Mouse (Mus musculus) heart, adult 8-10 months (tissue): ENCODE results near the gene Wars2. TPM values are rescaled to one million over a fixed set of nuclear protein-coding genes. Genes with fewer than 3 reads are reported as not detected.

Experiments
- DNase-seq: peaks from one replicate; pipeline ENCODE4 v3.0.0; 2022; ENCODE audit warnings: low spot score
- total RNA-seq, 4 experiments: library from RNA; stranded (reverse); gene quantifications; 2 replicates each; pipeline ENCODE4 v1.2.4; 2022

The Wars2 gene
- total RNA-seq: 1 to 10 TPM; 5.6 to 8.7 (median 7.9) TPM

- peak; percentile 93 for DNase-seq
Measured at GRCm38 (mm10) chr3:99140940-99141854, at the start of gene Wars2. Gene Wars2, plus strand, starts transcription at chr3:99141068.

- no peak for DNase-seq
Measured at GRCm38 (mm10) chr3:99096816-99097215, 44.1 kb upstream of the Wars2 start.

DNA sequence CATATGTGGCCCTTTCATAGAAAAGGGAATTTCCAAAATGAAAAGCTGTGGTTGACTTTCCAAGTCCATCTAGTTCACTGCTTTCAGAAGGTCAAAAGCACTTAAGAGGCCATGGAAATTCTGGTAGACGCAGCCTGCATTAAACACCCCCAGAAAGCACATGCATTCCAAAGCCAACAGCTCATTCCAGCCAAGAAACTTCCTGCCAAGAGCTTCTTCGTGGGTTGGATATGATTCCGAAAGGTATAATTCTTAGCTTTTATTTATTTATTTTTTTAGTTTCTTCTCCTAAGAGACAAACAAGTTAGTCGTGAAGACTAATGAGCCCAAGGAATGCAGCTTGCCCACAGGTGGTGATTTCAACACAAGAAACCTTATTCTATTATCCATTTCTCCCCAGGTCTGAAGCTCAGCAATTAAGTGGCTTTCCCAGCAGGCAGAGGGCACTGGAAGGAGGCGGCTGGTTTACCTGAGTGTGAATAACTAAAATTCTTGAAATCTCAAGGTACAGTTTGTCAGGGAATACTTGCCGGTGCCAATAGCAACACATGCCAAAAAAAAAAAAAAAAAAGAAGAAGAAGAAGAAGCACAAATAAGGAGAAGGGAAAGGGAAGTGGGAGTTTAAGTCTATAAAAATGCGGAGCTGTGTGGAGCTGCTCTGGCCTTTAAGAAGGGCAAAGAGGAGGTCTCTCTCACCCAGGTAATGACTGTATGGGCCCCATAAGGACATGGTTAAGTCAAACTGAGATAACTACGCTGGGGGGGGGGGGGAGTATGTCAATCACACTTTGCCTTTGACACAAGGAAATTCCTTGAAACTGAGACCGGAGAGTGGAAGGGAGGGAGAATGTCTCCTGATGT lies 30.3 kb upstream of the Wars2 start:
- no peak for DNase-seq

DNA sequence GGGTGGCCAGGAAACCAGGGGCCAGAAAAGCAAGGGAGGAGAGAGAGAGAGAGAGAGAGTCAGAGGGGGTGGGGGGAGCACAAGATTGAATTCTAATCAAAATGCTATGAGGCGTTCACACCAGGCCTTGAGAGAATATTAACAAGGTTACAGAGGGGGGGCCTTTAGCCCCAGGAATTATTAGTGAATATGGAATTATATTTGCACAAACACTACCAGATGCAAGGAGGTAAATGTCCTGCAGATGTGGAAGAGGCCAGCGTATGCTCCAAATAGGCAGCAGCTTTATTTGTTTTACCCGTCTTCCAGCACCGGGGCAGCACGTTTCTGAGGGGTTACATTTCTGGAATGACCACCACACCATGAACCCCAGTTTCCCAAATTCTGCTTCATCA lies 29.7 kb upstream of the Wars2 start:
- no peak for DNase-seq

DNA sequence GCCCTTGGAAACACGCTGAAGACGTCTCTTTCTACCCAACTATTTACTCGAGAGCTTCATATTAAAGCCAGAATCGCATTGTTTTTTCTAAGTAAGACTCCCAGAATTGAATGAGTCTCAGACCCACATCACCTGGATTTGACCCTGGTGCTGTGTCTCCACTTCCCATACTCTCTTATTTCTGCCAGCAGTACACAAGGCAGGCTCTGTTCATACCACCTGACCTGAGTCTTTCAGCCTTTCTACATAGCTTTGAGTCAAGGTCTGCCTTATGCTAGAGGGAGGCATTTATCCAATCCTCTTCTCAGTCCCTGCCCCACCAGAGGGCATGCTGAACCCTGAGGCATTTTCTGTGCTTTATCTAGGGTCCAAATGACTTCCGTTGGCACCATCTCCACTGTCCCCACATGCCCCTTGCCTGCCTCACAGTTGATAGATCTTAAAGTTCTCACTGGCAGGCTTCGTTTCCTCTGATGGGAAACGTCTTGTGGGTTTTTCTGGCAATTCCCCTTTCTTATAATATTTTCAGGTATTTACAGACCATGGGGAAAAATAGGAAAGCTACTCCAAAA lies 27.5 kb upstream of the Wars2 start:
- DNase-seq: no peak

DNA sequence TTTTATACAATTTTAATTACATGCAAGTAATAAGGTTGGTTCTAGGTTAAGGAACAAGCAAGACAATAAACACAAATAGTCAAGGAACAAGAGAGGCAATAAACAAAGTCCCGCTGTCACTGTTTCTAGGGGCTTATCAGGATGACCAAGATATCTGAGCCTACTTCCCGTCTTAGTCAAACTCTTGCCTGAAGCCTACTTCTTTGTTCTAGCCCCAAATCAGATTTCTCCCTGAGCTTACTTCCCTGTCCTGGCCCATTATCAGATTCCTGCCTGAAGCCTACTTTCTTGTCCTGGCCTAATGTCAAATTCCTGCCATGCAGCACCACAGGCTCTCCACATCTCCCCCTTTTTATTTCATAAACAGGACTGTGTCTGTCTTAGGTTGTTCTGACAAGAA lies 19.9 kb upstream of the Wars2 start:
- no peak for DNase-seq

DNA sequence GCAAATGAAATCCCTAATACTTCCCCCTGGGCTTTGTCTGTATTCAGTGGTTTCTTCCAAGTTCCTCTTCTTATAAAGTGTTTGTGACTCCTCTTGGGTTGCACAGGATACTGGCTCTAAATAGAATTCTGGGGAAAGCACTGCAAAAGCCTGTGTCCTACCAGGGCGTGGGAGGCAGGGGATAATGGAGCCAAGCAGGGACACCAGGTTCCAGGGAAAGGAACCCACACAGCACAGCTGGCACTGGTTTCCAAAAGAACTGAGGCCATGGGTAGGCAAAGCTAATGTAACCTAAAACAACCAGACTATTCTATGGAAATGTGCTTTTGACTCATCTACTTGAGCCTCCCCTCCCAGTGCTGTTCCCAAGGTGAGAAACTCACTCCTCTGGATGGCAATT lies 10.3 kb upstream of the Wars2 start:
- DNase-seq: no peak

DNA sequence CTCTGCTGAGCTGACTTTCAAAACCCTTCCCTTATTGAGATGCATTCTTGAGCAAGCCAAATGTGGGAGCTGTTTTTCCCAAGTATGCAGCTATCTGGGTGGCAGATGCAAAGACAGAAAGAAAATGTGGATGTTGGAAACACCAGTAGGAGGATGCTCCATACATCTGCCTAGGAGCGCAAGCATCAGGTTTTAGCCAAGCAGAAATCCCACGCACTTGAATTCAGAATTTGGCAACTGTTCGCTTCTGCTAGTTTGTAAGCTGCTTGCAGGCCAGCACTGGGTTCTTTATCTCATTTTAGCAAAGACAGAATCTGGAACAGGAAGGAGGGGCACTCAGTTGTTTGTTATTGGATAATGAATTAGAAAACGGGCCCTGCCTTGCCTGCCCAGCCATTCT lies 8.9 kb upstream of the Wars2 start:
- no peak for DNase-seq

- DNase-seq: no peak
Measured at GRCm38 (mm10) chr3:99133913-99134312, 7.0 kb upstream of the Wars2 start.

GRCm38 (mm10) chr3:99147886-99148285 lies 7.0 kb downstream of the Wars2 start:
- no peak for DNase-seq

- no peak for DNase-seq
Measured at GRCm38 (mm10) chr3:99149035-99149434, 8.2 kb downstream of the Wars2 start.

DNA sequence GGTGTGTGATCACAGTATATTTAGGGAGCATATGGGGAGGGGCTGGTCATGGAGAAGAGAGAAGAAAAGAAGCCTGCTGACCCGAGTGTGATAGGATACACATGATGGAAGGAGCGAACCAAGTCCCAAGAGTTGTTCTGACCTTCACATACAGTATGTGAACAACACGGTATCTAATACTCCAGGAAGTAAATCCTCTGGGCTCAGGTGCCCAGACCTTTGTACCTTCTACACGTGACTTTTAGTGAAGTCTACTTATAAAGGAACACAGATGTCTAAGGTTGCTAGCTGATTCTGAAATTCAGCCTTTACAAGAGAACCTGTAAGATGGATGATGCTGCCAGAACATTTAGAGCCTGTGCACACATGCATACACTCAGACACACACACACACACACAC lies 15.4 kb downstream of the Wars2 start:
- no peak for DNase-seq

DNA sequence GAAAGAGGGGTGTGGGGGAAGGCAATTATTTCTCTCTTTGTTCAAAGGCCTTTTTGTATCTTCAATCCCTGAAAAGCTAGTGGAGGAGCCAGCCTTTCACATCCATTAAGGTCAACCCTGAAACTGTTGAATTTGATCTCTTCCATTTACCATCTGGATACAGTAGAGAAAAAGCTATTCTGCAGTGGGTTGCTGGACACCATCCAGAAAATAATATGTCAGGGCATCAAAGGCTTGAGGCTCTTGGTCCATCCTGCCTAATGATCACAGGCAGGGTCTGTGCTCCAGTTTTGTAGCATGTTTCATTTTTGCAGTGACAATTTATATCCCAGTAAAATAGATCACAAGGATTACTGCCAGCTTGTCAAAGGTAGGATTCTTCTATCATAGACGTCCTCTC lies 16.1 kb downstream of the Wars2 start:
- no peak for DNase-seq

DNA sequence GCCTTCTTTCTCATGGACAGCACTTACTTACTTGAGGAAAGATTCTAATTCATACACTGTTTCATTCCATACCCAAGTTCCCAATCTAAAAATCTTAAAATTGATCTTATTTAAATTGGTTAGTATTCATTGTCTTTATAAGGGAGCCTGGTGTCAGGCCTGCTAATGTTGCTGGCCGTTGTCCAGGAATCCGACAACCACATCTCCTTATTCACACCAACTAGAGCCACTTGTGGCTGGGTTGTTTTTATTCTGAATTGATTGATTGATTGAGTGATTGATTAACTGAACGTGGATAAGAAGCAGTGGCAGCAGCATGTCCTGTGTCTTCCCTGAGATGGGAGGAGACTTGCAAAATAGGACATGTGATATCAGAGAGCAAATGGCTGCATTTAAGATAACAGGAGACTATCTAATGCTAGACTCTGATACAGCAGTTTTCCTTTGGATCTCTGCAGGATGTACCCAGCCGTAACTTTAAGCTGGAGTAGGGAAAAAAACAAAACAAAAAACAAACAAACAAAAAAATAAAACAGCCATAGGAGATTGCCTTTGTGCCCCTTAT lies 16.7 kb downstream of the Wars2 start:
- DNase-seq: no peak

DNA sequence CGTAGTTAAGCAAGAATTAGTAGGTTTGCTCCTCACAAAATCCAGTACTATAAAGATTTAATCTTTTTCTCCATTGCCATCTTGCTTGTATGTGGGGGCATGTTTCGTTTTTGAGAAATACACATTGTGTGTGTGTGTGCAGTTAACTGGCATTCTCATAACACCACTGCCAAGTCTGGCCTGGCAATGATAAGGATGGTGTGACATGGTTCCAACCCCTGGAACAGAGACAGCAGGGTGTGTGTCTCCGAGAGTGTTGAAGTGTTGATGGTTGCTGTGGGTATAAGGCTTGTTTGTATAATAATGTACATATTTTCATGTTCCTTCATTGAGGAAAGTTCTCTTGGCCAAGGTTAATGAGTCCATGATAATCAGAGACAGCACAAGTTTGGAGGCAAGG lies 19.1 kb downstream of the Wars2 start:
- no peak for DNase-seq

DNA sequence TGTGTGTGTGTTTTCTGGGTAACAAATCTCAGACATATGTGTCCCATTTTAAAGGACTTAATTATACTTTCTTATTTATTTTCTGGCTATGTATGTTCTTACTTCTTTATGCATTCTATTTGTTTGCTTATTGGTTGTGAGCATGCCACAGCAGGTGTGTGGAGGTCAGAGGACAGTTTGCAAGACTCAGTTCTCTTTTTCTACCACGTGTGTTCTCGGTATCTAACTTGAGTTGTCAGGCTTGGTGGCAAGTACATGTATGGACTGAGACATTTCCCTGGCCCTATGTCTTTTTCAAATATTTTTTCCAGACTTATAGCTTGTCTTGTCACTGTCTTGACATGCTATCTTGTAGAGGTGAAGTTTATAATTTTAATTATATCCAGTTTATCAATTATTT lies 21.3 kb downstream of the Wars2 start:
- no peak for DNase-seq

DNA sequence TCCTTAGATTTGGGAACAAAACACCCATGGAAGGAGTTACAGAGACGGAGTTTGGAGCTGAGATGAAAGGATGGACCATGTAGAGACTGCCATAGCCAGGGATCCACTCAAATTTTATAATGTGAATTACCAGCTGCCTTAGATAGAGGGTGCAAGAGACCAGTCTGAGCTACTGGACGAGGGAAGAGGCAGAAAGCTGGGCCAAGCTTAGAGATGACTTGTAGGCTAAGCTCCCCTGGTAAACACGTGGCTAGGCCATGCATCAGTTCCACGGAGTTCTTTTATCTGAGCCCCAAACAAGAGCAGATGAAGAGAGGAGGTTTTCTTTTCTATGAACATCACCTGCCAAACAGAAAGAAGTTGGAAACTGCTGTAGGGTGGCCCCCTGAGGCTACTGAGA lies 26.9 kb downstream of the Wars2 start:
- DNase-seq: no peak

GRCm38 (mm10) chr3:99173178-99173577 lies 32.3 kb downstream of the Wars2 start:
- no peak for DNase-seq

DNA sequence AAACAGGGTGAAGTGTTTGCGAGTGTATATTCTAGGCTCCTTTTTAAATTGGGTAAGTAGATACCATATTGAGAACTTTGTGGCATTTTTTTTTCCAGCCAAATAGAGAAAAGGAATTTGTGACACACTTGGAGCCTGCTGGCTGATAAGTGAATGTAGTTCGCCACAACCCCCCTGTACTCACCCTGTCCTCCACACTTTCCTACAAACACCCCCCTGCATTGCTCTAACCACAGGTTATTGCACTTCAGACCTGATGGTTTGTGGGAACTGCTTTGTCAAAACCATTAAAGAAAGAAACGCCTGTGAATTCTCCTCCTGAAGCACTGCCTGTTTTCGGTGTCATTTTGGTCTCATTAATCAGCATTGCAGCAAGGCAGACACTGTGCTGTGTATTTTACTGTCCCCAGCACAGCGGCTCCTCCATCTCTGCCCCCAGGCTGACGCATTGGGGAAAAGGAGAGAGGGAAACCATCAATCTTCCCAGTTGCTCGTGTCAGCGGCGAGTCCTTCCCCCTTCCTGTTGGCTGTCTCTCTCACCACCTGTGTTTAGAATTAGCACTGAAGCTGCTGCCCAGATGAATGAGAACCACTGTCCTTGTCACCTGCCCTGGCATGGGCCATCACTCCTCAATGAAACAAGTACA lies 33.9 kb downstream of the Wars2 start:
- DNase-seq: no peak

- no peak for DNase-seq
Measured at GRCm38 (mm10) chr3:99183355-99184016, 42.6 kb downstream of the Wars2 start.

DNA sequence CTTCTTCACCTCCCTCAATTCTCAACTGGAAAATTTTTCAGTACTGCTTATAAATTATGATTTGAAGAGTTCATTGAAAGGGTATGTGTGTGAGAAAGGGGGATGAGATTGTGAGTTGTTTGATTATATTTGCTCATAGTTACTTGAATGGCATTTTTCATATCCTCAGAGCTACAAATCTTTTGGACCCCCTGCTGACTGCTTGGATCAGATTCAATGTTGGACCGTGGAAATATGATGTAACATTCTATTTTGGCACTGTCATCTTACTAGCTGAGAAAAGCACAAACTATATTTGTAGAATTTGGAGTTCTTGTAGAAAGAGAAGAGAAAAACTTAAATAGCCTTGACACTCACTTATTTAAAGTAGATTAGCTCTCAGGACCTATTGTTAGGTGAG lies 43.5 kb downstream of the Wars2 start:
- no peak for DNase-seq
